Mouse (Mus musculus): ENCODE results near the gene Lrrc59.
"Not testable (repeated sequence)": the region's sequence is repeated elsewhere in the genome, so short reads cannot be mapped to it uniquely, and the experiment has no call there.

Lrrc59 gene

GRCm38 (mm10) chr11:94631969-94632368, 2.4 kb downstream of the Lrrc59 start:
- DNase-seq (ENCODE audit: extremely low spot score), result no peak

- DNase-seq (ENCODE audit: extremely low spot score), result no peak
Observed at GRCm38 (mm10) chr11:94632988-94633387, 3.4 kb downstream of the Lrrc59 start.

GRCm38 (mm10) chr11:94634431-94634830, 4.9 kb downstream of the Lrrc59 start:
- no peak for DNase-seq (ENCODE audit: extremely low spot score)

- no peak for DNase-seq (ENCODE audit: extremely low spot score)
Observed at GRCm38 (mm10) chr11:94644461-94645219, 15.1 kb downstream of the Lrrc59 start.

GRCm38 (mm10) chr11:94646457-94646856, 16.9 kb downstream of the Lrrc59 start:
- DNase-seq (ENCODE audit: extremely low spot score), result no peak

GRCm38 (mm10) chr11:94651241-94651640, 21.7 kb downstream of the Lrrc59 start:
- DNase-seq (ENCODE audit: extremely low spot score), result not testable (repeated sequence)

GRCm38 (mm10) chr11:94652973-94653372, 23.4 kb downstream of the Lrrc59 start:
- DNase-seq (ENCODE audit: extremely low spot score), result no peak

GRCm38 (mm10) chr11:94653663-94654436, 24.3 kb downstream of the Lrrc59 start, which contains the start of the genes Mrpl27 and Eme1:
TSS of gene Mrpl27 (plus strand) at chr11:94653767.
TSS of gene Eme1 (minus strand) at chr11:94653964.
- peak; percentile 89 for DNase-seq (ENCODE audit: extremely low spot score)

GRCm38 (mm10) chr11:94661344-94661743, 31.8 kb downstream of the Lrrc59 start:
- DNase-seq (ENCODE audit: extremely low spot score), result no peak

- no peak for DNase-seq (ENCODE audit: extremely low spot score)
Observed at GRCm38 (mm10) chr11:94665281-94665680, 35.7 kb downstream of the Lrrc59 start.

- DNase-seq (ENCODE audit: extremely low spot score), result no peak
Observed at GRCm38 (mm10) chr11:94674984-94675383, 45.4 kb downstream of the Lrrc59 start.

GRCm38 (mm10) chr11:94675446-94675845, 45.9 kb downstream of the Lrrc59 start:
- DNase-seq (ENCODE audit: extremely low spot score), result no peak

GRCm38 (mm10) chr11:94676308-94676707, 46.7 kb downstream of the Lrrc59 start:
- no peak for DNase-seq (ENCODE audit: extremely low spot score)

- peak; percentile 95 for DNase-seq (ENCODE audit: extremely low spot score)
Observed at GRCm38 (mm10) chr11:94676754-94677606, 47.4 kb downstream of the Lrrc59 start, which contains the start of gene Xylt2. TSS of gene Xylt2 (minus strand) at chr11:94677515.

GRCm38 (mm10) chr11:94677607-94678145, 48.1 kb downstream of the Lrrc59 start:
- DNase-seq (ENCODE audit: extremely low spot score), result no peak

- DNase-seq (ENCODE audit: extremely low spot score), result no peak
Observed at GRCm38 (mm10) chr11:94680639-94681038, 51.1 kb downstream of the Lrrc59 start.

- DNase-seq (ENCODE audit: extremely low spot score), result no peak
Observed at GRCm38 (mm10) chr11:94681640-94682039, 52.1 kb downstream of the Lrrc59 start.

- no peak for DNase-seq (ENCODE audit: extremely low spot score)
Observed at GRCm38 (mm10) chr11:94682427-94682826, 52.9 kb downstream of the Lrrc59 start.

GRCm38 (mm10) chr11:94687178-94687577, 57.6 kb downstream of the Lrrc59 start:
- DNase-seq (ENCODE audit: extremely low spot score), result no peak

GRCm38 (mm10) chr11:94692502-94692901, 62.9 kb downstream of the Lrrc59 start:
- DNase-seq (ENCODE audit: extremely low spot score), result not testable (repeated sequence)

All from embryo, embryonic 9.5 days (tissue).